Mouse (Mus musculus) layer of hippocampus, postnatal 36 days (tissue): Measurements from ENCODE around the gene Rab3c. TPM values are rescaled to one million over a fixed set of nuclear protein-coding genes. Genes with fewer than 3 reads are reported as not detected.

ENCODE experiments used
- DNase-seq, 2 experiments: peaks; one replicate each; pipeline ENCODE4 v3.0.0; 2022
- total RNA-seq, 2 experiments: library from RNA; stranded (reverse); gene quantifications; 2 replicates each; pipeline ENCODE4 v1.2.3; 2021

Rab3c gene
- 100 to 1,000 TPM; 176 to 187 TPM for total RNA-seq

DNA sequence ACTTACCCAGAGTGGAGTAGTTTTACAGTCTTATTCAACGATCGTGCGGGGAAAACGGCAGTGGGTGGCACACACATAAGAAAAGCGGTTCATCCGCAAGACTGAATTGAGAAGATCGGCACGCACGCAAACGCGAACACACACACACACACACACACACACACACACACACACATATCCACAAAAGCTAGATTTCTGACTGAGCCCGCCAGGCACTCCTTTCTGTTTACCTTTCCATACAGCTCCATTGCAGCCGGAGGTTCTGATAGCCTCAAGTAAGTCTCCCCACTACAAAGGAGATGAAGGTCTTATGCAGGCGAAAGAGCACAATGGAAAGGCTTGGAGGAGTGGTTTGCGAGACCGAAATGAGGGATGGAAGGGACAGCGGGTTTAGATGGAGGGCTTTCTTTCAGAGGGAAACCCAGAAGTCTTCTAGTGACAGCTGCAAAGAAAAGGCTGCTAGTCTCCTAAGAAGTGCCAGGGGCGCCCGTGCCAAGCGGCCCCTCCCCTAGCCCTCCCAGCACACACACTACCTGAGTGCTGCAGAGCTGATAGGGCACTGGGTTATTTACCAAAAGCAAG lies at the start of gene Rab3c:
Gene Rab3c (minus strand): TSS at position 434 of the 582 bp plus-strand sequence.
- DNase-seq, result peak; percentile 4 to 17

DNA sequence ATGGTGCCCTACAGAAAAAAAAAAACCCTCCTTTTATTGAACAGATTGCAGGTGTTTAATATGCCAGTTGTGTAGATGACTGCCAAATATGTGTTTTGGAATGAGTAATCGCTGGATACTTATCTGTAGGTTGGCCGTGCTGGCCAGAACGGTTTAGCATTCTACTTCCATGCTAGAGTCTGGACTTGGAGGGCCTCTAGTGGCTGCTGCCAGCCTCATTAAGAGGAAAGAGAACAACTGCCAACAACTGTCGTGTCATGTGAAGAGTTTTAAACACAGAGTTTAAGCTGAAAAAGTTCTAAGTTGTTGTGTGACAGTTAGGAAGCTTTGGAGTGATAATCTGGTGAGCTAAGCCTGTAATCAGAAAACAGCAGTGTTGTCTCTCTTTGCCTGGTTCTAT lies 38.0 kb upstream of the Rab3c start:
- peak in 1 of 2 experiments; percentile 9 for DNase-seq

DNA sequence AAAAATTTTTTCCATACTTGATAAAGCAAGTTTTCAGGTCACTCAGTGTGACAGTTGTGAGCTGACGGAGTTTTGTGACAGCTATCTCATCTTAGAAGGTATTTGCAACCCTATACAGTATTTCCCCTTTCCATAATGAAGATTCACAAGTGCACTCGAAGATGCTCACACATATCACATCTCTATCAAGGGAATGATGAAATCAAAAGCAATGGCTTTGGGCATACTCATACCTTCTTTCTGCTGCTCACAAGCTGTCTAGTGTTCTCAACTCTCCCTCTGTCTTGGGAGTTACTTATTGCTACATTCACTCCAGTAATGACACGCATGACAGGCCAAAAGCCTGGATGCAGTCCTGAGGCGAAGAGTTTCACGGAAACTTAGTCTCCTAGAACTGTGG lies 26.4 kb upstream of the Rab3c start:
- DNase-seq, result no peak

DNA sequence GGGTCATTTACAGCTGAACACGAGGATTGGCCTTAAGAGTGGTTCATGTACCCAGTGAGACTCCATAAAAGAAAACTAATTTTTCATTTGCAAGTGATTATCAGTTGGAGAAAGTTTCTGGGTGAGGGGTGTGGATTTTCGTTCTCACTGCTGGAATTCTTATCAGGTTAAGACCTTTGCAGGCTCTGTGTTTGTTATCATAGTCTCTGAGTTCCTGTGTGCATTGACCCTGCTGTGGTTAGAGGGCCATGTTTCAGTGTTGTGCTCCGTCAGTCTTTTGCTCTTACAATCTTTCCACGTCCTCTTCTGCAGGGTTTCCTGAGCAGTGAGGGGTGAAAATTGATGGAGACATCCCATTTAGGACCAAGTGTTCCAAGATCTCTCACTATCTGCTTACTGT lies 16.3 kb upstream of the Rab3c start:
- no peak for DNase-seq

DNA sequence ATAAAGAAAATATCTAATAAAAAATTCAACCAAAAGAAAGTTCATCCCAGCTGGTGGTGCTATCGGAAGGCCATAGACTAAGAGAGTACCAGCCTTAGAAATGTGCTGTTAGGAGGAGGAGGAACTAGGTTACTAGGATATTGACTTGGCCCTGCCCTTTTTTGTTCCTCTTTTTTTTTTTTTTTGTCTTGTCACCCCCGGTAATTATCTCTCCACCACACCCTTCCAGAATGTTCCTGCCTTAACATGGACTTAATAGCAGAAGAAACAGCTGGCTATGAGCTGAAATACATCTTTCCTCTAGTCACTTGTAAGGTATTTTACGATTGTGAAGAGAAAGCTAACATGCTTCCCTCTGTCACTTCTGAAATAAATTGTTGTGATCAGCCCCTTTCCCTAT lies 7.7 kb upstream of the Rab3c start:
- no peak for DNase-seq

DNA sequence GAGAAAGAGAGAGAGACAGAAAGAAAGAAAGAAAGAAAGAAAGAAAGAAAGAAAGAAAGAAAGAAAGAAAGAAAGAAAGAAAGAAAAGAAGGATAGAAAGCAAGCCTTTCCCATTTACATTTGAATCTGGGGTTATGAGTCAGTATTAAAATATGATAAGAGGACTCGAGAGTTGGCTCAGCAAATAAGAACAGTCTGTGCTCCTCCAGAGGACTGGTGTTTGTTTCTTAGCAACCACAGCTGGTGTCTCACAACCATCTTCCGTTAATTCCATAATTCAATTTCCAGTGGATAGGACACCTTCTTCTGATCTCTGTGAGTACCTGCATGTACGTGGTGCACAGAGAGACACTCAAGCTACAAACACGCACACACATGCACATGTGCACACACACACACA lies 3.0 kb upstream of the Rab3c start:
- DNase-seq, result no peak

DNA sequence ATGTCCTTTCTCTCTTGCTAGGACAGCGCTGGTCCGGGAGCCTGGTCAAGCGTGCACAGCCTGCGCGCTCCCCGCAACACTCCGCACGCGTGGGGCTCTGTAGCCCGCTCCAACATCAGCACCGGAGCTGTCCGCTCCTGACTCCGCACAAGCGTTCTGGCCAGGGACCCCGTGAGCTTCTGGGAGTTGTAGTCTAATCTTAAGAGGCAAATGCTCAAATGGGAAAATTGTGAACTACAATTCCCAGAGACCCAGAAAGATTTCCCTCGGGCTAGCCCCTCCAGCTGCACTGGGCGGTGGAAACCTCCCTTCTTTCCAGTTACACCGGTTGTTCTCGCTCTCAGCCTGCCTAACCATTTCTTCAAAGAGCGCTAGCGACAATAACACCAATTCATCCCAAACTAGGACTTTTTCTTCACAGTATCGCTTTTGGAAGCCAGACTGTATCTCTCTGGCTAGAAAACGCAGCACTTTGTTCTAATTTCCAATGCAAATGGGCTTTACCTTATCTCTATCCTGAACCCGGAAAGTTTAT lies 701 bp downstream of the Rab3c start:
- DNase-seq, result peak; percentile 74 to 81

DNA sequence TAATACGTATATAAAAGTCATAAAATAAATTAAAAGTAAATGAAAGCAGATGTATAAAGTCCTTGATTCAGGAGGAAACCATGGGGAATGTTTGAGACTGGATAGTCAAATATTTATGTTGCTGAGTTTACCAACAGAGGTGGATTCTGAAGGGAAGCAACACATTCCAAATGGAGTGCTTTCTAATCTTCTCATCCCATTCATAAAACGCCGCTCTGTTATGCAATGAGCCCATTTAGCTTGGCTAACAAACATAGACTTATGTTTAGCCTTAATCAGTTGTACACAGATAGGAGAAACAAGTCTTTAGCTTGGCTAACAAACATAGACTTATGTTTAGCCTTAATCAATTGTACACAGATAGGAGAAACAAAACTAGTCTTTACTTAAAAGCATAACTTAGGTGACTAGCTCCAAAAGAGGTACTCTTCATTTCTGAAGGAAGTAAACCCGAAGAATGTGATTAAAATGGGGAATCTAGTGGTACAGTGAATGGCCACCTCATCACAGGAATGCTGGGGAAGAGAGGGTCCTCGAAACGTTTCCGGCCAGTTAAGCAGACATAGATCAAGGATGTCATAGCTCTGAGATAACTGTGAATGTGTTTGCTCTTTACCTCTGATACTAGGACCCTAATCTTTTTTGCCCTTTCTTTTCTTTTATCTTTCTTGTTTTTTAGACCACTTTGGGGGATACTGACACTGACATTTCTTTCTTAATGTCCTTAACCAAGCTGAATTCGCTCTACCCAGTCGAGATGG lies 1.6 kb downstream of the Rab3c start:
- DNase-seq, result no peak

DNA sequence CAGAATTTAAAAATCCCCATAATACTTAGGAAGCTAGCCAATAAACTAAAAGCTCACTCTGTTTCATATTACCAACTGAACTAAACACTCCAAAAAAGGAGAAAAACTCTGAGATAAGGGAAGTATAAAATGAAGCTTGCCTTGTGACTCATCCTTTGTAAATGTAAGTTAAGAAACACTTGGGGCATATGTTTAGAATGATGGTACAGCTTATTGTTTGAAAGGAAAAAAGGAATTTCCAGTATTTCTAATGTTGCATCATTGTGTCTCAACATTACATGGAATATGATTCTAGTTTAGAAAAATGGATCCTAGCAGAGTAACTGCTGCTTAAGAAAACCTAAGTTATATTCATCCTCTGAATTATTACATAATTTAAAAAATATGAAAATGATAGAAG lies 3.1 kb downstream of the Rab3c start:
- DNase-seq, result no peak

DNA sequence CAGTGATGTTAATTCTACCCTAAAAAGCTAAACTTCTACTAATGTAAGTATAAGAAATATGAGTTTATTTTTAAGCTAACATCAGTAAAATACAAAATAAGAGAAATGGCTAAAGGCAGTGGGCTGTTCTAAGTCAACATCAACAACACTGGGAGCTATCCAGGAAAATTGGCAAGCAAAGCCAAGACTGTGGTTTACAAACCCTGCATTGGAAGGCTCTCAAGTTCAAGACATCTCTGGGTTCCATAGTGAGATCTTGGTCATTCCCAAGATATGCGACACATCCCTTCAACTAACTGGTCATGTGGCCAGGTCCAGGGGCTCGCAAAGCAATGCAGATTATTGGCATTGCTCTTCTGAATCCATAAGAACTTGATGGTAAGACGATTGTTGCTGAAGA lies 5.3 kb downstream of the Rab3c start:
- DNase-seq, result no peak

DNA sequence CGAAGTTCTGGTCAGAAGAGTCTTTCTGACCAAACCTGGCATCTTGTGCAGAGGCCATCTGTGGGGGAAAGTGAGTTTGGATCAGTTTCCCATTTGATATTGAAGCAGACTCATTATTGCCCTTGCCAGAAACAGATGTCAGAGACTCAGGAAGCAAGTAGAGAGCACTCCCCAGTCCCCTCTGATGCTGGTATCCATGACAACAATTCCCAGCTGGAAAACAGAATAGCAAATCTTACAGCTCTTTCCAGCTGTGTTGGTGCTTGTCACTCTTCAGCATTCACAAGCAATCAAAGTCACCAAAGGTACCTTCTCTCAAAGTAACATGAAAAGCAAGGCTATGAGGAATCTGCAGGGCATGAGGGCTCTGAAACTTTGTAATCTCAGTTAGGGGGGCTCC lies 20.1 kb downstream of the Rab3c start:
- no peak for DNase-seq

DNA sequence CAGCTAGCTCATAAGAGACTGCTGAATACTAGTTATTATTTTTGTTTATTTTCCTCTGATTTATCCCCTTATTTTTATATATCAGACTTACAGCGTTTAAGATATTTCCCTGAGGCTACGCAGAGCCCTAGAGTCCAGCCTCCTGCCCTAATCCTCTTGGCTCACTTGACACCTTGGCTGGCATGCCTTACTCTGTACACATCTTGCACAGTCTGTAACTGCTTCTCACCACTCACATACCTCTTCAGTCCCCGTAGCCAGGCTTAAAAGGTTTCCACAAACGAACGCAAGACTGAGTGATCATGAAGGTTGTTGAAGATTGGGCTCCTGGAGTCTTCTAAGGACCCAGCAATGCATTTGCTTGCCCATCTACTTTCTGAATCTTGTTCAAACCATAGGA lies 29.3 kb downstream of the Rab3c start:
- no peak for DNase-seq

DNA sequence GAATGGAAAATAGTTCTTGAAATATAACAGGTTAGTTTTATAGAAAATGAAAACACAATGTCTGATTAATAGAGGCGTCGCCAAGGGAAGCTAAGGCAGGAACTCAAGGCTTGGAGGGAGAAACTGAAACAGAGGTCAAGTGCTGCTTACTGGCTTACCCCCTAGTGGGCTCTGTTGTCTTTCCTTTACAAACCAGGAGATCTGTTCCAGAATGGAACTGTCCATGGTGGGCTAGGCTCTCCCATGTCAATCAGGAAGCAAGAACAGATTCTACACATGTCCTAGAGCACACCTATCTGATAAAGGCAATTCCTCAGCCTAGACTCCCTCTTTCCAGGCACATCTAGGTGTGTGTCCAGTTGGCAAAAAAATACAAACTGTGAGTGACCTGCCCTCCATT lies 32.3 kb downstream of the Rab3c start:
- DNase-seq, result no peak

DNA sequence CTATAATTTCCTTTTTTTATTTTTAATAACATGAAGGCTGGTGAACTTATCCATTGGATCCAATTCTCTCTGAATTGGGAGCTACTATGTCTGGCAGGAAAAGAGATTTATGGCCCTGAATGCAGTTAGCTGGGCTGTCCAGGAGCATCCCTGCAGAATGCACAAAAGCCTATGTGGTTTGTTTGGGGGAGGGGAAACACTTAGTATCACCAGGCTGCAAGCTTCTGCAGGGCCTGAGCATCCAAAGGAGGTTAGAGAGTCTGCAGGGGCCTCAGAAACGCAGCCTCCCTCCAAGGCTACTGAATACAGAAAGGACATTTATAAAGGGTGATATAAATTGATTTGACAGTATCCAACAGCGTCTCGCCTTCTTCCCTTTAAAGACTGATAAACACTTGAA lies 41.8 kb downstream of the Rab3c start:
- DNase-seq, result no peak

DNA sequence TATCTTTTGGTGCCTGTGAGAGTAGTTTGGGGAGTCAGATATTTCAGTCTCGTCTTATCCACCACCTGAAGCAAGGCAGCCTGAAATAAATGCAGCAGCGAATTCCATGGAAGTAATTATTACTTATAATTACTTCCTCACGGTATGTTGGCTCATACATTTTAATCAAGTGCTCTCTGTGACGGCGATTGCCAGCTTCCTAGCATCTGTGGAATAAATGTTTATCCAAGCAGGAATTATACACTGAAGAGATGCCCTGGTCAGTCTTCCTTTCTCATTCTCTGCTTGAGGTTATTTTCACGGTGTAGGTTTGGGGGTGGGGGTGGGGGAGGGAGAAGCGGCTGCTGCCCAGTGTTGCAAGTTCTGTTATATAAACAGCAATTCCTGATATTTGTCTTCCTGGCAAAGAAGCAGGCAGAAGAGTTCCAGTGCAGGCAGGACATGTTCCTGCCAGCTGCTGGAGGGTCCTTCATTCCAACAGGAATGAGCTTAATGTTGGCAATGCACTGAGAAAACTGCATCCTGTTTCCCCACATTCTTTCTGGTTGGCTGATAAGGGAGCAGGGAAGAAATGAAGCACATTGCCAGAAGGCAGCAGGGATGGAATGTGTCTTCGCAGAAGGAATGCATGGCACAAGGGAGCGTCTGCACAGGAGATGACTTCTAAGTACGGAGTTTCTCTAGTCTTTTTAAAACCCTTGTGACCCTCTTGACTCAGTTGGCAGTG lies 43.4 kb downstream of the Rab3c start:
- DNase-seq, result peak in 1 of 2 experiments; percentile 4

DNA sequence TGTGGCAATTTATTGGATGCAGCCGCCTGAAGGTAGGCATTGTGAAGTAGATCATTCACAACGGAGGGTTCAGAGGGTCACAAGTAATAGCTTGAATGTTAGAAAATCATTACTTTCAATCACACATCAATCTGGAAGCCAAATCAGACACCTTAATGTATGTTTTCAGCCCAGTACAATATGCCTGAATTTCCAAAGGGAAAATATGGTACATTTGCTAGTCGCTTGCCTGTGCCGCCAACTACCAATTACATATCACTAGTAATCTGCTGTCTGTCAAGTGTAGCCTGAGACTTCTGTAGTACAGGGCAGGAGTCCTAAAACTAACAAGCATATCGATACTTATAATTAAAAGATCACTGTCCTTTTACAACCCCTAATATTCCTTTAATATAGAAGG lies 47.4 kb downstream of the Rab3c start:
- no peak for DNase-seq

DNA sequence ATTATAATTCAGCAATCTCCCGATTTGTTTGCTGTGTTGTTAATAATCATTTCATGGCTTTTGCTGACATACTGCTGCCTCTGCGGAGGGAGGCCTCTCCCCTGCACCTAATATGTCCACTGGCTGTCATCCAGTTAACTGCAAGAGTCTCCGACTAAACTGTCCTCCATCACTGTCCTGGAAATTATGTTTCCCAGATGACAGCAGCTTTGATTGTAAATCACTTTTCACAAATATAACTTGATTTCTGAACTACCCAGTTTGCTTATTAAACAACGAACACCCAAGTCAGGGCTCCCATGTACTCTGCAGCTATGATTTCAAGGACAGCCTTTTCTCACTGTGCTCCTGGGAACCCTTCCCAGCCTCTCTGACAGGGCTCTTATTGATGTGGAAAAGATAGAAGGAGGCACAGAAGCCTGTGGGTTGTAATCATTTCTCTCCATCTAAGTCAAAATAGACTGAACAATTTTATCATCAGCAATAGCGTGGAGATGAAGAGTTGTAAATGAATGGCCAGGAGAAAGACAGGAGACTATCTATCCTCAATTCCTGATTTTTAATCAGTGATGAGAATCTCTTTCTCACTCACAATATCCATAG lies 49.6 kb downstream of the Rab3c start:
- DNase-seq, result no peak

DNA sequence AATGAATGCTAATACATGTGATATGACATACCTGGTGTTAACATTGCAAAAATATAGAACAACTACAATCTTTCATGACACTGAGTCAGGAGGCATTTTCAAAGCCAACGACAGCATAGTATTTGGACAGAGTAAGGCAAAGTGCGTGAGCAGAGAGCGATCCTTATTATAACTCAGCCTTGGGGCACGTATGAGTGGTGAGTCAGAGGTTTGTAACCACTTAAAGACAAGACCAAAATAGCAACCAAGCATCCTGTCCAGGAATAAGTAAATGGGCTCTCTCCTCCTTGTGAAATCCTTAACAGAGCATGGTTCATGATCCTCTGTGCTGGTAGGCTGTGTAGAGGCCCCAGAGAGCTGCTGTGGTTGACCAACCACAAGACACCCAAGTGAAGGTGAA lies 50.8 kb downstream of the Rab3c start:
- DNase-seq, result no peak

DNA sequence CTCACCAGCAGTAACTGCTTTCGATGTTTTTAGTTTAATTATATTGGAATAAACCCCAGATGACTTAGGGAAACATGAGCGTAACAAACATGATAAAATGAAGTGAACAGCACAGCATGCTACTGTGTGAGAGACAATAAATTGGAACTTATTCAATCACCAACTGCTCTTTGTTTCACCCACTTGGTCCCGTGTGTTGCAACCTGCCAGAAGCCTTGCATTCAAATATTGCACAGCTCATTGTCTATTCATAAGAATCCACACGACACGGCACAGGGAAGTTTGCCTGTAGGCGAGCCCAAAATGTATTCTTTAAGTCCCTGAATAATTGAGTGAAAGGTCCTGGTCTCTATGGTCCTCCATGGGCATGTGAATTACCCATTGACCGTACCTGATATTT lies 61.6 kb downstream of the Rab3c start:
- no peak for DNase-seq

DNA sequence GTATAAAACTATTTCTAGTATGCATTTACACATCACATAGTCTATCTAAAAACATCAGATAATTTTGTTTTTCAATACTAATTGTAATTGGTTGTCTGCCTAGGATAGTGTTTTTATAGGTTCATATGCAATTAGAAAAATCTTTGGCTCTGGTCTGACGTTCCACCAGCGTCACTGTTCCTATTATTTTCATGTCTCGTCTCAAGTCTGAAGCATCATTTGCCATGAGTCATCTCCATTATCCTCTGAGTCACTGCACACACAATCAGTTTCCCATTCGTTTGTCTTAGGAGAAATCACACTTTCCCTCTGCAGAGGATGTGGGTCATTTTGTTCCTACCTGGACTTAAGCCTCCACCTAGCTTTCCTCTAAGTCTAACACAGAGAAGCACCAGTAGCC lies 62.3 kb downstream of the Rab3c start:
- DNase-seq, result no peak

DNA sequence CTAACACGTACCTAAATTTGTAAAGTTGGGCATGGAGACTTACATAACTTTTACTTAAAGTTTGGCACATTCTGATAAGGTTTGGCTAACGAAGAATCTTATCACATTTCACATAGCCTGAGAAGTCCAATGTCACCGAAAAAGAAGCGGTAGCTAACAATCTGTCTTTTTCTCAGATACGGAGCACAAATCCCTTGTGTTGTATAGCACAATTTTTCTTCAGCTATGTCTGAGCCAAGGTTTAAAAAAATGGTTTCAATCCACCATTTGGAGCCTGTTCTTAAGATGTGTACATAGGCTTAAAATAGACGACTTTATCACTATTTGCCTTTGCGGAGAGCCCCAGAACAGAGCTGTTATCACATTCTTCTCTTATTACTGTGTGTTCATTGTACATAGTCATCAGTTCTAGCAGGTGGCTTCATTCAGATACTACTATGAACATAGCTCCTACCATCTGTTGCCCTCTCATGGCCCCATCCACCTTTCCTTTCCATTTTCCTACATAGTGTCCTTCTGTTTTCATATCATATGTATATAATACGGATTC lies 69.2 kb downstream of the Rab3c start:
- no peak for DNase-seq

DNA sequence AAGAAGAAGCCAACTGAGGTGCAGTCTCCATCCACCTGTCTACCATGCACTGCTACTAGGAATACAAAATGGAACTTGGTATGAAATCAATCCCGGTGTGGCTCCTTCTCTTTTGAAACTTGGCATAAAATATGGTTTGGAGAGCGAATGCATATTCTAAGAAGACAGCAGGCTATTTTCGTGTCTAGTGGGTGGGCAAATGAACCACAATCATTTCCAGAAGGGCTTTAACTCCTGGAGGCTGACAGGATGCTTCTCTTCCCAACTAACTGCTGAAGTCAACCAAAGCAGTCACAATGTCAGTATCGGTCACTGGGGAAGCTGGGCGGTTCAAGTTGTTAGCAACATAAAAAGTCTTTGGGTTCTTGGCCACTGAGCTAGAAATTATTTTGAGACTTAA lies 81.9 kb downstream of the Rab3c start:
- DNase-seq, result no peak

DNA sequence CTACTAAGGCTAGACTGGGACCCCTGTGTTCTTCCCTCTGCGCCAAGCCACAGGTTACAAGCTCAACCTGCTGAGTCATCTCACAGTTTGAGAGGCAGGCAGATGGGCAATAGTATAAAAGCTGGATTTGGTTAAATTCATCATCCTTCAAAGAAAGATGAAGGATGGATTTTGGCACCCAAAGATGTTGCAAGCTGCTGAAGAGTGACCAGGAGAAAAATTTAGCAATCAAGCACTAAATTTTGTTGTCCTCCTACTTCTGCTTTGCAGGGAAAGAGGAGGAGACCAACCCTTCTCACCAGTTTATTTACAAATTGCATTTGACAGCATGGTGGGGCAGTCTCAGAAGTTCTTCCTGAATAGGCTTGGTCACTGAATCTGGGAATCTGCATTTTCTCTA lies 90.8 kb downstream of the Rab3c start:
- no peak for DNase-seq
